Mouse (Mus musculus) cerebral cortex, adult 2 months (tissue): ENCODE data around the gene A030014E15Rik.

Source experiments
- WGBS: fragments of 180-500 bp; shearing (Covaris S2); methylation state at CpG from one replicate; pipeline ENCODE4 v1.1.7; 2018; 5-methylcytosine and 5-hydroxymethylcytosine counted together

The A030014E15Rik gene

GRCm38 (mm10) chr1:82924650-82925049, at the start of gene A030014E15Rik:
A030014E15Rik (plus strand) TSS chr1:82924917.
- 87% methylated on average over 6 of the region's 6 CpGs for WGBS

- 51% methylated on average over 2 of the region's 2 CpGs for WGBS
Observed at GRCm38 (mm10) chr1:82879172-82879571, 45.5 kb upstream of the A030014E15Rik start.

GRCm38 (mm10) chr1:82880196-82880595, 44.5 kb upstream of the A030014E15Rik start:
- WGBS: 51% methylated on average over 8 of the region's 8 CpGs

- WGBS: 80% methylated on average over 7 of the region's 7 CpGs
Observed at GRCm38 (mm10) chr1:82893269-82893668, 31.4 kb upstream of the A030014E15Rik start.

- 65% methylated on average over 1 of the region's 1 CpGs for WGBS
Observed at GRCm38 (mm10) chr1:82900567-82900966, 24.1 kb upstream of the A030014E15Rik start.

GRCm38 (mm10) chr1:82901201-82901600, 23.5 kb upstream of the A030014E15Rik start:
- WGBS: 94% methylated on average over 3 of the region's 3 CpGs

- 51% methylated on average over 3 of the region's 3 CpGs for WGBS
Observed at GRCm38 (mm10) chr1:82905886-82906285, 18.8 kb upstream of the A030014E15Rik start.

- WGBS: 72% methylated on average over 3 of the region's 3 CpGs
Observed at GRCm38 (mm10) chr1:82913025-82913424, 11.7 kb upstream of the A030014E15Rik start, which contains the start of gene A030005L19Rik. A030005L19Rik (plus strand) TSS chr1:82913325.

- WGBS: 98% methylated on average over 5 of the region's 5 CpGs
Observed at GRCm38 (mm10) chr1:82913434-82913833, 11.3 kb upstream of the A030014E15Rik start.

GRCm38 (mm10) chr1:82930558-82930957, 5.8 kb downstream of the A030014E15Rik start:
- WGBS: 91% methylated on average over 2 of the region's 3 CpGs

- no CpG with 5 or more reads among the region's 6 CpGs for WGBS
Observed at GRCm38 (mm10) chr1:82931326-82931725, 6.6 kb downstream of the A030014E15Rik start, which contains the start of gene Gm6217. Gm6217 (minus strand) TSS chr1:82931399.

- 97% methylated on average over 5 of the region's 5 CpGs for WGBS
Observed at GRCm38 (mm10) chr1:82938666-82939065, 13.9 kb downstream of the A030014E15Rik start.

GRCm38 (mm10) chr1:82942505-82942904, 17.8 kb downstream of the A030014E15Rik start:
- 84% methylated on average over 2 of the region's 2 CpGs for WGBS

GRCm38 (mm10) chr1:82943295-82943694, 18.6 kb downstream of the A030014E15Rik start, which contains the start of gene A030003K21Rik:
A030003K21Rik (minus strand) TSS chr1:82943388.
- no CpG with 5 or more reads among the region's 6 CpGs for WGBS

GRCm38 (mm10) chr1:82946029-82946428, 21.3 kb downstream of the A030014E15Rik start:
- 95% methylated on average over 2 of the region's 2 CpGs for WGBS

GRCm38 (mm10) chr1:82948601-82949000, 23.9 kb downstream of the A030014E15Rik start:
- WGBS: 90% methylated on average over 2 of the region's 2 CpGs

GRCm38 (mm10) chr1:82955913-82956312, 31.2 kb downstream of the A030014E15Rik start, which contains the start of gene Gm7544:
Gm7544 (minus strand) TSS chr1:82956013.

GRCm38 (mm10) chr1:82959870-82960385, 35.2 kb downstream of the A030014E15Rik start, which contains the start of gene Gm47955:
Gm47955 (plus strand) TSS chr1:82960286.
- 91% methylated on average over 11 of the region's 11 CpGs for WGBS

GRCm38 (mm10) chr1:82966413-82966812, 41.7 kb downstream of the A030014E15Rik start:
- 86% methylated on average over 3 of the region's 3 CpGs for WGBS

GRCm38 (mm10) chr1:82972046-82972445, 47.3 kb downstream of the A030014E15Rik start:
- 79% methylated on average over 4 of the region's 4 CpGs for WGBS

GRCm38 (mm10) chr1:82973244-82973643, 48.5 kb downstream of the A030014E15Rik start:
- 76% methylated on average over 1 of the region's 1 CpGs for WGBS

GRCm38 (mm10) chr1:82973901-82974300, 49.2 kb downstream of the A030014E15Rik start:
- WGBS: 83% methylated on average over 6 of the region's 6 CpGs

GRCm38 (mm10) chr1:82974342-82974741, 49.6 kb downstream of the A030014E15Rik start:
- 84% methylated on average over 9 of the region's 9 CpGs for WGBS
